Mouse (Mus musculus) spleen, postnatal 36 days (tissue): ENCODE results near the gene Ndufb2.

Experiments
- DNase-seq, 2 experiments: peaks; one replicate each; pipeline ENCODE4 v3.0.0; 2022; ENCODE audit warnings: low spot score in 2 of 2, mixed read lengths in 1 of 2

Ndufb2 gene

GRCm38 (mm10) chr6:39592401-39593214 is at the start of gene Ndufb2:
Gene Ndufb2 (plus strand): TSS chr6:39592574.
- DNase-seq = peak; percentile 91 to 93

GRCm38 (mm10) chr6:39542631-39543597 is 49.5 kb upstream of the Ndufb2 start:
- DNase-seq = peak in 1 of 2 experiments; percentile 23

GRCm38 (mm10) chr6:39543769-39544420 is 48.5 kb upstream of the Ndufb2 start:
- DNase-seq = no peak

GRCm38 (mm10) chr6:39545474-39545873 is 46.9 kb upstream of the Ndufb2 start:
- no peak for DNase-seq

GRCm38 (mm10) chr6:39548030-39548429 is 44.3 kb upstream of the Ndufb2 start:
- no peak for DNase-seq

GRCm38 (mm10) chr6:39551981-39552636 is 40.3 kb upstream of the Ndufb2 start:
- DNase-seq = no peak

- DNase-seq = no peak
Observed at GRCm38 (mm10) chr6:39554888-39555647, 37.3 kb upstream of the Ndufb2 start.

GRCm38 (mm10) chr6:39555648-39555945 is 36.8 kb upstream of the Ndufb2 start:
- no peak for DNase-seq

- no peak for DNase-seq
Observed at GRCm38 (mm10) chr6:39556900-39557659, 35.3 kb upstream of the Ndufb2 start.

GRCm38 (mm10) chr6:39557723-39558261 is 34.6 kb upstream of the Ndufb2 start, which contains the start of gene Dennd2a:
Gene Dennd2a (minus strand): TSS chr6:39557867.
- no peak for DNase-seq

GRCm38 (mm10) chr6:39559276-39559939 is 33.0 kb upstream of the Ndufb2 start:
- DNase-seq = no peak

- DNase-seq = peak; percentile 52 to 74
Observed at GRCm38 (mm10) chr6:39562166-39563015, 30.0 kb upstream of the Ndufb2 start.

GRCm38 (mm10) chr6:39567528-39567927 is 24.8 kb upstream of the Ndufb2 start:
- DNase-seq = no peak

GRCm38 (mm10) chr6:39570426-39570825 is 21.9 kb upstream of the Ndufb2 start:
- no peak for DNase-seq

- DNase-seq = peak; percentile 84
Observed at GRCm38 (mm10) chr6:39573791-39574554, 18.4 kb upstream of the Ndufb2 start, which contains the start of gene Adck2. Gene Adck2 (plus strand): TSS chr6:39573873.

- DNase-seq = no peak
Observed at GRCm38 (mm10) chr6:39574555-39574869, 17.9 kb upstream of the Ndufb2 start.

GRCm38 (mm10) chr6:39574951-39575350 is 17.4 kb upstream of the Ndufb2 start:
- DNase-seq = no peak

GRCm38 (mm10) chr6:39579552-39579951 is 12.8 kb upstream of the Ndufb2 start:
- no peak for DNase-seq
